Mouse (Mus musculus) Patski (cell line): ENCODE measurements around the gene Adamtsl1. TPM values are rescaled to one million over a fixed set of nuclear protein-coding genes. Genes with fewer than 3 reads are reported as not detected.

Experiments
- ATAC-seq: fragments of 100-300 bp; one replicate; pipeline ENCODE4 v1.8.0; 2021
- CTCF ChIA-PET: fragments of 350-600 bp; sonication (Branson Sonifier 250); formaldehyde crosslinking; loops from one replicate; lab custom pipeline; 2022; ENCODE audit warnings: inconsistent platforms; lab: Charles Lee
- POLR2A ChIA-PET: fragments of 350-600 bp; sonication (Branson Sonifier 250); formaldehyde crosslinking; loops from one replicate; lab custom pipeline; 2022; ENCODE audit warnings: antibody characterized with exemption, inconsistent platforms; lab: Charles Lee
- DNase-seq: peaks from one replicate; pipeline ENCODE4 v3.0.0-alpha.2; 2011; ENCODE audit warnings: low read depth, low spot score
- H3K27me3 ChIP-seq: fragments of 371-371 bp; one replicate; pipeline ENCODE4 v1.5.1; 2021
- CTCF ChIP-seq: fragments of 100-300 bp; IDR thresholded peaks from one replicate; pipeline ENCODE4 v1.5.1; 2021
- in situ Hi-C: fragments of 300-500 bp; cut with MboI; formaldehyde crosslinking; loops from 3 replicates; pipeline ENCODE4 v1.11.1; 2018; ENCODE audit warnings: low pct_unique_long_range_greater_than_20kb, mixed read lengths
- polyA plus RNA-seq: library from polyadenylated mRNA; unstranded; gene quantifications from one replicate; pipeline ENCODE4 v1.2.3, GENCODE M21; 2021

Gene Adamtsl1
- polyA plus RNA-seq, 1 experiment from 2014 or later, result not detected

GRCm38 (mm10) chr4:85543221-85543620, 29.2 kb downstream of the Adamtsl1 start:
- DNase-seq (no peak), ATAC-seq (no peak)
- ChIA-PET CTCF (no interaction called here), POLR2A (no interaction called here)
- H3K27me3 ChIP-seq, result no peaks in the 10 kb centered on the region
- in situ Hi-C loops, result no loop called here
- TF ChIP-seq CTCF, result no peak

GRCm38 (mm10) chr4:85554696-85555095, 40.7 kb downstream of the Adamtsl1 start:
- ChIA-PET CTCF (interaction anchor here (1.1 kb wide), 1 partner anchor 21 kb away, joined by 3 read pairs; no protein-coding TSS in a partner anchor), POLR2A (no interaction called here)

GRCm38 (mm10) chr4:85559753-85560152, 45.8 kb downstream of the Adamtsl1 start:
- ATAC-seq (no peak), DNase-seq (no peak)
- ChIA-PET POLR2A (no interaction called here), CTCF (no interaction called here)
- H3K27me3 ChIP-seq, result peaks cover 5% of the 10 kb centered on the region
- in situ Hi-C loops, result no loop called here
- no peak for TF ChIP-seq CTCF

More at GRCm38 (mm10) chr4:85554696-85555095, 40.7 kb downstream of the Adamtsl1 start:
- no peak for ATAC-seq
- no peak for DNase-seq
- H3K27me3 ChIP-seq, result no peaks in the 10 kb centered on the region
- in situ Hi-C loops, result no loop called here
- TF ChIP-seq CTCF, result no peak

GRCm38 (mm10) chr4:85585426-85585825, 71.5 kb downstream of the Adamtsl1 start:
- POLR2A ChIA-PET, result no interaction called here
- CTCF ChIA-PET, result no interaction called here
- peaks cover 8% of the 10 kb centered on the region for H3K27me3 ChIP-seq
- in situ Hi-C loops, result no loop called here
- DNase-seq, result no peak
- no peak for TF ChIP-seq CTCF
- ATAC-seq, result no peak

- ChIA-PET CTCF (no interaction called here), POLR2A (no interaction called here)
- DNase-seq, result no peak
- no peak for ATAC-seq
- no peak for TF ChIP-seq CTCF
- in situ Hi-C loops, result no loop called here
- peaks cover 8% of the 10 kb centered on the region for H3K27me3 ChIP-seq
Observed at GRCm38 (mm10) chr4:85588928-85589327, 75.0 kb downstream of the Adamtsl1 start.

GRCm38 (mm10) chr4:85591037-85591436, 77.1 kb downstream of the Adamtsl1 start:
- DNase-seq (no peak), ATAC-seq (no peak)
- TF ChIP-seq CTCF, result no peak
- CTCF ChIA-PET, result no interaction called here
- in situ Hi-C loops, result no loop called here
- peaks cover 8% of the 10 kb centered on the region for H3K27me3 ChIP-seq
- POLR2A ChIA-PET, result no interaction called here

- in situ Hi-C loops, result no loop called here
- no peaks in the 10 kb centered on the region for H3K27me3 ChIP-seq
- ChIA-PET POLR2A (no interaction called here), CTCF (no interaction called here)
- no peak for TF ChIP-seq CTCF
- ATAC-seq, result no peak
- no peak for DNase-seq
Observed at GRCm38 (mm10) chr4:85594159-85594558, 80.2 kb downstream of the Adamtsl1 start.

- ATAC-seq, result no peak
- DNase-seq, result no peak
- ChIA-PET CTCF (no interaction called here), POLR2A (no interaction called here)
- in situ Hi-C loops, result no loop called here
- no peaks in the 10 kb centered on the region for H3K27me3 ChIP-seq
- no peak for TF ChIP-seq CTCF
Observed at GRCm38 (mm10) chr4:85613331-85613730, 99.4 kb downstream of the Adamtsl1 start.

GRCm38 (mm10) chr4:85618746-85619145, 104.8 kb downstream of the Adamtsl1 start:
- H3K27me3 ChIP-seq, result no peaks in the 10 kb centered on the region
- TF ChIP-seq CTCF, result no peak
- no peak for ATAC-seq
- ChIA-PET CTCF (no interaction called here), POLR2A (no interaction called here)
- no peak for DNase-seq
- in situ Hi-C loops, result no loop called here

GRCm38 (mm10) chr4:85619261-85619660, 105.3 kb downstream of the Adamtsl1 start:
- ATAC-seq, result no peak
- no peaks in the 10 kb centered on the region for H3K27me3 ChIP-seq
- POLR2A ChIA-PET, result no interaction called here
- DNase-seq, result no peak
- TF ChIP-seq CTCF, result no peak
- in situ Hi-C loops, result no loop called here
- CTCF ChIA-PET, result no interaction called here

GRCm38 (mm10) chr4:85629381-85629780, 115.4 kb downstream of the Adamtsl1 start:
- no peak for TF ChIP-seq CTCF
- CTCF ChIA-PET, result no interaction called here

GRCm38 (mm10) chr4:85669271-85669670, 155.3 kb downstream of the Adamtsl1 start:
- no peak for ATAC-seq
- no peak for DNase-seq
- ChIA-PET CTCF (no interaction called here), POLR2A (no interaction called here)
- TF ChIP-seq CTCF, result no peak
- no peaks in the 10 kb centered on the region for H3K27me3 ChIP-seq
- in situ Hi-C loops, result no loop called here

More at GRCm38 (mm10) chr4:85629381-85629780, 115.4 kb downstream of the Adamtsl1 start:
- POLR2A ChIA-PET, result no interaction called here
- DNase-seq, result no peak
- in situ Hi-C loops, result no loop called here
- no peak for ATAC-seq
- peaks cover 4% of the 10 kb centered on the region for H3K27me3 ChIP-seq
